Mouse (Mus musculus): ENCODE measurements at regions not wholly inside any gene's neighbourhood (a gene's known extent, or its start where the extent isn't known, plus 50 kb on each side); places are given as distances from the start of the nearest gene placed in this dataset.
A peak's percentile ranks its signal among the peaks of the same experiment; 100 is the strongest.

DNA sequence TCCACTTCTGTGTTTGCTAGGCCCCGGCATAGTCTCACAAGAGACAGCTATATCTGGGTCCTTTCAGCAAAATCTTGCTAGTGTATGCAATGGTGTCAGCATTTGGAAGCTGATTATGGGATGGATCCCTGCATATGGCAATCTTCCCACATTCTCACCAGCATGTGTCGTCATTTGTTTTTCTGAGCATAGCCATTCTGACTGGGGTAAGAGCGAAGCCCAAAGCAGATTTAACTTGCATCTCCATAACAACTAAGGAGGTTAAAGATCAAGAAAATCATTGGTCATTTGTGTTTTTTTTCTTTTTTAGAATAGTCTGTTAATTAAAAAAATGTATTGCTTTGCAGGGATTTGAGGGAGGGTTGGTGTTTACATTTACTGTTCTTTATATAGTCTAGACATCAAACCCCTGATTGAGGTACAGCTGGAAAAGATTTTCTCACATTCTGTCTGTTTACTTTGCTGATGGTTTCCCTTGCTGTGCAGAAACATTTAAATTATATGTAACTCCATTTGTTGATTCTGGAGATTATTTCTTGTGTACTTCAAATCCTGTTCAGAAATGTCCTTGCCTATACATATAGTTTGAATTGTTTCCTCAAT is 678.1 kb downstream of the Phex start:
- TF ChIP-seq POLR2A (IDR thresholded peaks at IDR 0.05; ENCODE audit: borderline replicate concordance, extremely low read depth, insufficient read depth, insufficient read length, poor library complexity, severe bottlenecking) = no peak
- no peak for TF ChIP-seq CTCF (IDR thresholded peaks at IDR 0.05; ENCODE audit: borderline replicate concordance, extremely low read depth, insufficient read depth, insufficient read length)
- peak; percentile 7 for DNase-seq (ENCODE audit: low read depth)

DNA sequence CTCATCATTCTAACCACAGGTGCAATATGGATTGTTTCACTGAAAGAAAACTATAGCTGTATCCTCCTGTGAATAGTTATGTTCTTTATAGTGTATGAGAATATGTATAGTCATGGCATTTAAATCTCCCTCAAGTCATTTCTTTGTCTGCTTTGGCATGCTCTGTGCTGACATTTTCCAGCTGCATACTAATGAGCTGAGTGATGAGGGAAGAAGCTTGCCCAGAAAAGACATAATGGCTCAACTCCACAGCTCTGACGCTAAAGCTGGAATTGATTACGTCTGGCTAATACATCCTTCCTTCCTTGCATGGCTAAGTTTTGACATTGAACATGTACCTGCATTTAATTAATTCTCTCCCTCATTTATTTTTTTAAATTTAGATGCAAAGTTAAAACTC is 722.9 kb downstream of the Phex start:
- TF ChIP-seq POLR2A (IDR thresholded peaks at IDR 0.05; ENCODE audit: borderline replicate concordance, extremely low read depth, insufficient read depth, insufficient read length, poor library complexity, severe bottlenecking) (no peak), CTCF (IDR thresholded peaks at IDR 0.05; ENCODE audit: borderline replicate concordance, extremely low read depth, insufficient read depth, insufficient read length) (no peak)
- peak; percentile 58 for DNase-seq (ENCODE audit: low read depth)

- TF ChIP-seq POLR2A (IDR thresholded peaks at IDR 0.05; ENCODE audit: borderline replicate concordance, extremely low read depth, insufficient read depth, insufficient read length, poor library complexity, severe bottlenecking) = no peak
- TF ChIP-seq CTCF (IDR thresholded peaks at IDR 0.05; ENCODE audit: borderline replicate concordance, extremely low read depth, insufficient read depth, insufficient read length) = no peak
- no peak for DNase-seq (ENCODE audit: low read depth)
Measured at GRCm38 (mm10) chrX:156677911-156678310, 737.2 kb downstream of the Phex start.

DNA sequence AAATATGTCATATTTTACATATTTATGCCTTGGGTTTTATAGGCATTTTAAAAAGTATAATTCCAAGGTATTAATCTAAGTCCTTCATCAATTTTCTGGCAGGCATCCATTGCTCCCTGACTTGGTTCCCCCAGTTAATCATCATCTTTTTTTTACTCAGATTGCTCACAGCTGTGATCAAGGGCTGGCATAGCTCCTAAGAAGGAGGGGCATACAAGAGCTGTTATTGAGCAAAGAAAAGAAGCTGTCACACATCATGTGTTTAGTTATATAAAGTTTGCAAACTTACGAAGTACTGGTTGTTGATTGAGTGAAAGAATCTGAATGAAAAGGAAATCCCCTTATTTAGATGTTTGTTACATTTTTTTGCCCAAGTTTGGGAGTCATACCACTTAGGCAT is 741.5 kb downstream of the Phex start:
- DNase-seq (ENCODE audit: low read depth) = peak; percentile 59

DNA sequence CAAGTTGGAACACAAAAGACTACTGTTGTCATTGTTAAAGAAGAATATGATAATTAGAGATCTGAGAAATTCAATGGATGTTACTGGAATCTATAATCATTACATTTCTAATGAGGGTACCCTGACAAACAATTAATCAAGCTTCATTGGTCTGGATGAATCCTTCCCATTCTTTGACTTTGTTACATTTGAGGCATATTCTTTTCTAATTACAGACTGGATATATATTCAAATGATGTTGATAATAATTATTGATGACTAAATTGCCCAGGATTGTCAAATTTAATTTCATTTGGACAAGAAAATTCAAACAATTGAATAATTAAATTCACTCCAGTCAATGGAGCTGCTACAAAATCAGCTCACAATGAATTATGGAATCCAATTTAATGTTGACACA is 745.6 kb downstream of the Phex start:
- TF ChIP-seq POLR2A (IDR thresholded peaks at IDR 0.05; ENCODE audit: borderline replicate concordance, extremely low read depth, insufficient read depth, insufficient read length, poor library complexity, severe bottlenecking) (no peak), CTCF (IDR thresholded peaks at IDR 0.05; ENCODE audit: borderline replicate concordance, extremely low read depth, insufficient read depth, insufficient read length) (no peak)
- no peak for DNase-seq (ENCODE audit: low read depth)

More for the DNA sequence above, 741.5 kb downstream of the Phex start:
- TF ChIP-seq CTCF (IDR thresholded peaks at IDR 0.05; ENCODE audit: borderline replicate concordance, extremely low read depth, insufficient read depth, insufficient read length) (no peak), POLR2A (IDR thresholded peaks at IDR 0.05; ENCODE audit: borderline replicate concordance, extremely low read depth, insufficient read depth, insufficient read length, poor library complexity, severe bottlenecking) (no peak)
